Mouse (Mus musculus): ENCODE results near the gene Fgb.

The Fgb gene

GRCm38 (mm10) chr3:83049680-83050079 is at the start of gene Fgb:
Gene Fgb (minus strand): TSS chr3:83049863.
- no peak for DNase-seq

- DNase-seq, result no peak
Measured at GRCm38 (mm10) chr3:83099139-83099538, 49.5 kb upstream of the Fgb start.

- DNase-seq, result no peak
Measured at GRCm38 (mm10) chr3:83098546-83099034, 48.9 kb upstream of the Fgb start.

- no peak for DNase-seq
Measured at GRCm38 (mm10) chr3:83097586-83097985, 47.9 kb upstream of the Fgb start.

GRCm38 (mm10) chr3:83080567-83081055 is 30.9 kb upstream of the Fgb start:
- DNase-seq, result peak; percentile 43

- DNase-seq, result no peak
Measured at GRCm38 (mm10) chr3:83076563-83076962, 26.9 kb upstream of the Fgb start.

- no peak for DNase-seq
Measured at GRCm38 (mm10) chr3:83070231-83070630, 20.6 kb upstream of the Fgb start.

GRCm38 (mm10) chr3:83068869-83069268 is 19.2 kb upstream of the Fgb start:
- no peak for DNase-seq

- no peak for DNase-seq
Measured at GRCm38 (mm10) chr3:83067920-83068319, 18.3 kb upstream of the Fgb start.

GRCm38 (mm10) chr3:83057046-83057445 is 7.4 kb upstream of the Fgb start:
- DNase-seq, result no peak

- peak; percentile 98 for DNase-seq
Measured at GRCm38 (mm10) chr3:83055281-83056038, 5.8 kb upstream of the Fgb start, which contains the start of gene Plrg1. Gene Plrg1 (plus strand): TSS chr3:83055522.

GRCm38 (mm10) chr3:83054759-83055158 is 5.1 kb upstream of the Fgb start:
- no peak for DNase-seq

GRCm38 (mm10) chr3:83053758-83054157 is 4.1 kb upstream of the Fgb start:
- DNase-seq, result peak; percentile 38

- DNase-seq, result peak; percentile 11
Measured at GRCm38 (mm10) chr3:83053126-83053525, 3.5 kb upstream of the Fgb start.

- DNase-seq, result no peak
Measured at GRCm38 (mm10) chr3:83052102-83052501, 2.4 kb upstream of the Fgb start.

- no peak for DNase-seq
Measured at GRCm38 (mm10) chr3:83050661-83051060, 998 bp upstream of the Fgb start.

GRCm38 (mm10) chr3:83046649-83047048 is 3.0 kb downstream of the Fgb start:
- no peak for DNase-seq

GRCm38 (mm10) chr3:83042451-83042850 is 7.2 kb downstream of the Fgb start:
- no peak for DNase-seq

GRCm38 (mm10) chr3:83039666-83040065 is 10.0 kb downstream of the Fgb start:
- no peak for DNase-seq

- no peak for DNase-seq
Measured at GRCm38 (mm10) chr3:83038865-83039264, 10.8 kb downstream of the Fgb start.

- no peak for DNase-seq
Measured at GRCm38 (mm10) chr3:83033801-83034200, 15.9 kb downstream of the Fgb start.

GRCm38 (mm10) chr3:83032746-83033308 is 16.8 kb downstream of the Fgb start:
- no peak for DNase-seq

- no peak for DNase-seq
Measured at GRCm38 (mm10) chr3:83030331-83030730, 19.3 kb downstream of the Fgb start.

- no peak for DNase-seq
Measured at GRCm38 (mm10) chr3:83027546-83028251, 22.0 kb downstream of the Fgb start.

All from cerebellum, adult 9-10 months (tissue).